Mouse (Mus musculus): ENCODE measurements at regions not wholly inside any gene's neighbourhood (a gene's known extent, or its start where the extent isn't known, plus 50 kb on each side); places are given as distances from the start of the nearest gene placed in this dataset.

DNA sequence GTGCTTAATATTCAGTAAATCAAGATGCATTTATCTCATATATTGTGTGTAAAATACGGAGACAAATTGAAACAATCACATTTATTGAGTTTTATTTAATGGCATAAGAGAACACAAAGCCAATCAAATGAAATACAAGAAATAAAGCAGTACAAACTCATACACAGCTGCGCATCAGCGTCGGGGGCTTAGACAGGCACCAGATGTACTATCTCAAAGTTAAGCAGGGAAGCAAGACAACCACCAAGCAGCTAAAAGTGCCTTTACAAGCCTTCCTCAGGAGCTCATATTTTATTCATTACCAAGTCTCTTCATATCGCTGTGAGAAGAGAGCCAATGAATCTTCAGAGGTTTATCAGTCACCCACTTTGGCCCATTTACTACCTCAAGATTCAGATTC is 107.0 kb upstream of the Apob start:
- TF ChIP-seq FLI1 (IDR thresholded peaks at IDR 0.05; ENCODE audit: low read length) = no peak
- no peak for TF ChIP-seq GATA1 (IDR thresholded peaks at IDR 0.05; ENCODE audit: borderline replicate concordance, low read length)

All from megakaryocyte, embryonic 14.5 days (primary cell).